ENCODE assay signal across 12 mouse cellular contexts in the genomic region with DNA sequence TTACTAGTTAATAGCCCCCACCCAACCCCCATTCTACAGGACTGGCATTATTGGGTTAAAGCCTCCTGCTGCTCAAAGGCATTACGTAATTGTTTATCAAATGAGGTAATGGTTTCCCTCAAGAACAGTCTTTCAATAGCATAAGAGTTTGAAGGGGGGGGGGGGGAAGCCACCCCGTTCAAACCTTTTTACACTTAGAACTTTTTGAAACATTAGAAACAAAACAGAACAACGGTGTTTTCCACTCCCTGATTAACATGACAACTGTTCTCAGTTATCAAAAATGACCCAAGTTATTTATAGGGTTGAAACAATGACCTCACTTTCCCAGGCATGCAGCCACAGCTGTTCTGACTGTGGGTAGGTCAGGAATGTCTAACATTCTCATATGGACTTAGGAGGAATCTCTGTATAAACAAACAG. TPM values are rescaled to one million over a fixed set of nuclear protein-coding genes. Genes with fewer than 3 reads are reported as not detected.
DNase-seq lines count a peak whose midpoint lies in the region; ATAC-seq and TF ChIP-seq lines count a peak whose summit lies in the region.
"Had no signal": no experiment of that assay in that cellular context is flagged by ENCODE, and none has a peak within 500 bp of the region (broad histone marks: within the 10 kb centered on the region; RNA-seq: fewer than 3 reads in every experiment).

No protein-coding gene starts in this region.

- no peak for TF ChIP-seq CTCF in Patski (IDR thresholded peaks at IDR 0.05)

- no peaks in the 10 kb centered on the region for H3K27me3 ChIP-seq in intestine, embryonic 14.5 days (replicated peaks; ENCODE audit: control insufficient read depth, insufficient read depth, low read length)
- H3K27me3 ChIP-seq in intestine, embryonic 15.5 days (replicated peaks), result no peaks in the 10 kb centered on the region
- H3K27me3 ChIP-seq in Patski, result no peaks in the 10 kb centered on the region
- no peaks in the 10 kb centered on the region for H3K27me3 ChIP-seq in heart, embryonic 13.5 days (replicated peaks)

- CTCF ChIA-PET in Patski (lab: Charles Lee), result no interaction called here

- in situ Hi-C loops in Patski (cut with MboI; ENCODE audit: low pct_unique_long_range_greater_than_20kb), result no loop called here

- H3K4me3 ChIP-seq in intestine, embryonic 14.5 days (ENCODE audit: low read depth, low read length), result no peak overlapping the region
- no peak overlapping the region for H3K4me3 ChIP-seq in intestine, embryonic 15.5 days (replicated peaks)
- no peak overlapping the region for H3K4me3 ChIP-seq in heart, embryonic 13.5 days
- H3K4me3 ChIP-seq: hindbrain, embryonic 10.5 days had no signal

- H3K4me2 ChIP-seq in intestine, embryonic 14.5 days (ENCODE audit: low read length), result peak overlapping the region; percentile 2
- no peak overlapping the region for H3K4me2 ChIP-seq in intestine, embryonic 15.5 days (replicated peaks)
- H3K4me2 ChIP-seq in heart, embryonic 13.5 days, result peak overlapping the region; percentile 54

- peaks cover 46% of the 10 kb centered on the region for H3K36me3 ChIP-seq in intestine, embryonic 14.5 days (ENCODE audit: control insufficient read depth, insufficient read depth, low read length)
- peaks cover 17% of the 10 kb centered on the region; the same call in 1 of the 2 replicates for H3K36me3 ChIP-seq in intestine, embryonic 15.5 days
- H3K36me3 ChIP-seq in heart, embryonic 13.5 days, result peaks cover 69% of the 10 kb centered on the region

- H3K27ac ChIP-seq in intestine, embryonic 14.5 days (ENCODE audit: low read depth), result peak overlapping the region; percentile 69
- H3K27ac ChIP-seq in intestine, embryonic 15.5 days, result no peak overlapping the region
- peak overlapping the region; percentile 94 for H3K27ac ChIP-seq in heart, embryonic 13.5 days (replicated peaks)
- H3K27ac ChIP-seq: hindbrain, embryonic 10.5 days; liver, embryonic 14.5 days had no signal

- POLR2A ChIA-PET in Patski (lab: Charles Lee), result interaction anchor here (0.7 kb wide), 3 partner anchors 9 to 272 kb away, joined by 3 to 4 read pairs (median 3); partner anchors contain the start of genes Myl12a and Myom1

- DNase-seq in intestine, embryonic 14.5 days (ENCODE audit: low spot score), result no peak
- no peak for DNase-seq in Patski (ENCODE audit: low read depth, low spot score)
- peak; percentile 44 for DNase-seq in lung, postnatal 14 days
- DNase-seq in thymus, postnatal 4 days, result no peak
- no peak for DNase-seq in kidney, adult 9 months
- DNase-seq: cerebellum, adult 9-10 months; thymus, adult 18-20 months had no signal

- no peak overlapping the region for H3K9ac ChIP-seq in intestine, embryonic 14.5 days (ENCODE audit: low read length)
- no peak overlapping the region for H3K9ac ChIP-seq in intestine, embryonic 15.5 days
- H3K9ac ChIP-seq in heart, embryonic 13.5 days, result 0 out of 2 replicates have a peak overlapping the region, but pooled peaks have one; percentile 6
- H3K9ac ChIP-seq: liver, embryonic 14.5 days had no signal

- 7% methylated on average over 3 of the region's 3 CpGs for WGBS in intestine, embryonic 14.5 days
- 14% methylated on average over 3 of the region's 3 CpGs for WGBS in intestine, embryonic 15.5 days
- 12% methylated on average over 3 of the region's 3 CpGs for WGBS in heart, embryonic 13.5 days

- H3K4me1 ChIP-seq in intestine, embryonic 14.5 days (replicated peaks; ENCODE audit: control insufficient read depth, insufficient read depth, low read length), result peaks cover 54% of the 10 kb centered on the region
- H3K4me1 ChIP-seq in intestine, embryonic 15.5 days (replicated peaks), result peaks cover 24% of the 10 kb centered on the region
- H3K4me1 ChIP-seq in heart, embryonic 13.5 days, result peaks cover 89% of the 10 kb centered on the region

- H3K9me3 ChIP-seq in intestine, embryonic 14.5 days (ENCODE audit: control insufficient read depth, low read length), result no peaks in the 10 kb centered on the region
- H3K9me3 ChIP-seq in intestine, embryonic 15.5 days, result no peaks in the 10 kb centered on the region
- H3K9me3 ChIP-seq in heart, embryonic 13.5 days, result no peaks in the 10 kb centered on the region
- H3K9me3 ChIP-seq: hindbrain, embryonic 10.5 days had no signal

- no peak for ATAC-seq in intestine, embryonic 14.5 days (replicated peaks; ENCODE audit: low FRiP score, low TSS enrichment, low read depth)
- no peak for ATAC-seq in intestine, embryonic 15.5 days
- ATAC-seq in Patski, result peak; percentile 32
- ATAC-seq in heart, embryonic 13.5 days (ENCODE audit: extremely low read depth, insufficient number of reproducible peaks, low FRiP score, low TSS enrichment), result no peak
- no peak for ATAC-seq in monocyte, adult 5-6 weeks (replicated peaks; ENCODE audit: insufficient number of reproducible peaks, low FRiP score, low TSS enrichment, poor library complexity, severe bottlenecking)

RNA-seq across cellular contexts. Expression of gene Myom1, which starts 9.0 kb away (rescaled TPM):
- polyA plus RNA-seq in intestine, embryonic 14.5 days (2014; fragmentation: Nextera tagmentation; extraction: Ambion mirVana), result 18.5 and 20.1 TPM in 2 replicates
- 11.1 and 12.6 TPM in 2 replicates for polyA plus RNA-seq in intestine, embryonic 15.5 days (2015; fragmentation: Nextera tagmentation; extraction: Ambion mirVana)
- 2.8 TPM for polyA plus RNA-seq in Patski (2021)
- 156 and 169 TPM in 2 replicates for polyA plus RNA-seq in heart, embryonic 13.5 days (2015; fragmentation: Nextera tagmentation; extraction: Ambion mirVana)
- total RNA-seq in monocyte, adult 5-6 weeks (2017), result 3.4 to 10.7 TPM (median 5.0 TPM) in 3 replicates

RNA-seq across cellular contexts. Expression of gene Myl12a, which starts 9.3 kb away (rescaled TPM):
- 536 and 581 TPM in 2 replicates for polyA plus RNA-seq in intestine, embryonic 14.5 days (2014; fragmentation: Nextera tagmentation; extraction: Ambion mirVana)
- 490 and 556 TPM in 2 replicates for polyA plus RNA-seq in intestine, embryonic 15.5 days (2015; fragmentation: Nextera tagmentation; extraction: Ambion mirVana)
- 867 TPM for polyA plus RNA-seq in Patski (2021)
- polyA plus RNA-seq in heart, embryonic 13.5 days (2015; fragmentation: Nextera tagmentation; extraction: Ambion mirVana), result 728 and 793 TPM in 2 replicates
- 295 to 317 TPM (median 304 TPM) in 3 replicates for total RNA-seq in monocyte, adult 5-6 weeks (2017)
